Mouse (Mus musculus): ENCODE data around the gene Qsox1. TPM values are rescaled to one million over a fixed set of nuclear protein-coding genes. Genes with fewer than 3 reads are reported as not detected.

The Qsox1 gene
- total RNA-seq, 2 experiments from 2014 or later: 55.1 to 60.9 TPM

DNA sequence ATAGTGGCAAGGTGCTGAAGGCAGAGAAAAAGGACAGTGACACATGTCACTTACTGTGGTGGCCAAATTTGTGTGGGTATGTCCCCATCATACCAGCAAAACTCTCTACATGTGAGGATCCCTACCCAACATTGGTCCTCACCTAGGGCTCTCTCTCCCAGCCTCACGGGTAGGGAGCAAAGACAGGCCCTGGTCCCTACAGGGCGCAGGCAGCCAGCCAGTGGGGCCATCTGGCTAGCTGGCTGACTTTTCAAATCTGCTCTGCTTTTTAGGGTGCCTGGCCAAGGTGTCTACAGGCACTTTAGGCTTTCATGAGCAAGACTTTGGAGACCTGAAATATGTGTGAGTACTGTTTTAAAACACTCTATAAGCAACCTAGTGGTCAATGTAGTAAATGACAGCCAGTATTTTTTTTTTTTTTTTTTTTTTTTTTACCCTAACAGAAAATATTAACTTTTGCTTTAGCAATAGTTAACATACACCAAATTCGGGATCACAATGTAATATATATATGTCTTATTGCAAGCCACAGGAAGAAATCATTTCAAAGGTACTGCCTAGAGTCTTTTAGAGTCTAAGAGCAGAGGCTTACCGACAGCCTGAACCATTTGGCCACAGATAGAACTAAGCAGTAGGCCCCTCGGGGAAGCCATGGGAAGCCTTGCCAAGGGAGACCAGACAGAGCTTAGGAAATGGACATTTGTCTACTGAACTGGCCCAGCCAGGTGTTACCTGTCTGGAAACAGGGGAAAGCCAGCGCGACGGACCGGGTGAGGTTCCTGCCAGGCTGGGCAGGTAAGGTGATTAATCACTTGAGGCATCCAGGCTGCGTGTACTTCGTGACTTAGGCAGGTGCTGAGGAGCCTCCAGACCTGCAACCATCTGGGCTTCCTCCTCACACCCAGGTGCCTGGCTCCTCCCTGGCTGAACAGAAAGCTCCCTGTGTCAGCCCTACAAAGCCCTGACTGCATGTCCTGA lies 11.4 kb downstream of the Qsox1 start:
- DNase-seq: no peak

GRCm38 (mm10) chr1:155798000-155798399 lies 14.7 kb downstream of the Qsox1 start:
- no peak for DNase-seq

DNA sequence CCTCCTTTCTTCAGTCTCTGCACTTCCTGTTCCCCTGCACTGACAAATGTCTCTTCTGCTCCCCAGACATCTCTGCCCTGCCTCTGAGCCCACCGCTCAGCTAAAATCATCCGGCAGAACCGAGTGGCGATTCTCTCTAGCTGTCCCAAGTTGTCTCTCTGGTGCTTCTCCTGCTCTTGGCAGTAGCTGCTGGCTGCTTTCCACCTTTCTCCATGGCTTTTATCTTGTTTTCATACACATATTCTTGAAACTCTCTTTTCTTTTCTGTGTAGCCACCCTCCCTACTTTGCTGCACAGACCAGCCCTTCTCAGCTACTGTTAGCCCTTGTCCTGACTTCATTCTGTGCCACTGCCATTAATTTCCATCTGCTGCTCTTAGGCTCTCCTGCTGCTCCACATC lies 15.3 kb downstream of the Qsox1 start:
- DNase-seq: no peak

DNA sequence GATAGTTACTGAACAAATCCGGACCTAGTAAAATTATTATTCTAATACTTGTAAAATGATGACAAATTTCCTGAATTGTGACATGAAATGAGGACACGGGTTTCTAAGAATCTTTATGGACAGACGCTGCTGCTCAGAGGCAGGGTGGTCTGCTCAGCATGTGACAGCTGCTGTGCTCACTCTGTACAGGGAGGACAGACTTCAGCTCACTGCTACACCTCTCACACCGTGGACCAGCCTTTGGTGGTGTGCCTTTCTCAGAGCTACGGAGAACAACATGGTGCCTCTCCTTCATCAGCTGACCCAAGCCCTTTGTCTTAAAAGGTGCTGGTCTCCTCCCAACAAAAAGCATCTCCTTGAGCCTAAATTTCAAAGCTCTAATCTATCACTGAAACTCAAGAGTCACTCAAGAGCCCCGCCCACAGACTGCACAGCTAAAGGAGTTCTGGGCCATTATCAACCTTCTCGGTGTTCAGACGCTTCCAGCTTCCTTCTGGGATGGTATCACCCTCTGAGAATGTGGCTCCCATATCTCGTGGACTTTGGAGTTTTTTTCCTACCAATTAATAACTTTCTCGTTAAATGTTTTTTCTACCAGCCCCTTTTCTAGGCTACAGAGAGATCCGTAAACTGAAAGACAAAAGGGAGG lies 15.8 kb downstream of the Qsox1 start:
- no peak for DNase-seq

DNA sequence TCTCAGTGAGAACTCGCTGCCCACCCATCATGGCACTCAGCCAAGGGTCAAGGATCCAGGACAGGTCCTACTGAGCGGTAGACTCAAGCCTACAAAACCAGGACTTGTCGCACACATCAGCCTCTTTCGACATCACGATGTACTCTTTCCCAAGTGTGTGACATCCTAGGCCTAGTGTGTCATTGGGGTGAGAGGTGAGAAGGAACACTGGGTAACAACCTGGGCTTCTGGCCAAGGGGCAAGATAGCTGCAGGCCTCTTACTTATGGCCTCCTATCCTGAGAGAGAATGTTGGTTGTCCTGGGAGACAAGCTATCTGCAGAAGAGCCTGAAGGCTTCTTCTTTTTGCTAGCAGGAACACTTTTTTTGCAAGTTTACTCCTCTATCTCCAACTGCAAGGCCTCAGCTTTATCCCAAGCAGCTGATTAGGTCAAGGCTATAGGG lies 16.9 kb downstream of the Qsox1 start:
- peak; percentile 69 to 78 for DNase-seq

DNA sequence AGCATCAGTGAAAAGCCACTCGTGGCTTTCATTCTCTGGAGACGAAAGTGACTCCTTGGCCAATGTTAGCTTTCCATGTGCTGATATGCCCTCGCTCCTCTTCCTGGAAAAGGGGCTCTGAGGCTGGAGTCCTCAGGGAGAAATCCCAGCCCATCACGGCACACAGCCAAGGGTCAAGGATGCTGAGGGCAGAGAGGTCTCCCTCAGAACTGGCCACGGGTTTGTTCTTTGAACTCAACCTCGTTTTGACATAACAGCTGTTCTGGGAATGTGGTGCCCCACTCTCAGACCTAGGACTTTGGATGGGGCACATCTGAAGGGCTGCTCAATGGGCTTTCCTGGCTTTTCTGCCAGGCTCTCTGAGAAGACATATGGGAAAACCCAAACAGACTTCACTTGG lies 17.8 kb downstream of the Qsox1 start:
- peak in 1 of 2 experiments; percentile 26 for DNase-seq

GRCm38 (mm10) chr1:155791919-155792318 lies 20.8 kb downstream of the Qsox1 start:
- DNase-seq: no peak

DNA sequence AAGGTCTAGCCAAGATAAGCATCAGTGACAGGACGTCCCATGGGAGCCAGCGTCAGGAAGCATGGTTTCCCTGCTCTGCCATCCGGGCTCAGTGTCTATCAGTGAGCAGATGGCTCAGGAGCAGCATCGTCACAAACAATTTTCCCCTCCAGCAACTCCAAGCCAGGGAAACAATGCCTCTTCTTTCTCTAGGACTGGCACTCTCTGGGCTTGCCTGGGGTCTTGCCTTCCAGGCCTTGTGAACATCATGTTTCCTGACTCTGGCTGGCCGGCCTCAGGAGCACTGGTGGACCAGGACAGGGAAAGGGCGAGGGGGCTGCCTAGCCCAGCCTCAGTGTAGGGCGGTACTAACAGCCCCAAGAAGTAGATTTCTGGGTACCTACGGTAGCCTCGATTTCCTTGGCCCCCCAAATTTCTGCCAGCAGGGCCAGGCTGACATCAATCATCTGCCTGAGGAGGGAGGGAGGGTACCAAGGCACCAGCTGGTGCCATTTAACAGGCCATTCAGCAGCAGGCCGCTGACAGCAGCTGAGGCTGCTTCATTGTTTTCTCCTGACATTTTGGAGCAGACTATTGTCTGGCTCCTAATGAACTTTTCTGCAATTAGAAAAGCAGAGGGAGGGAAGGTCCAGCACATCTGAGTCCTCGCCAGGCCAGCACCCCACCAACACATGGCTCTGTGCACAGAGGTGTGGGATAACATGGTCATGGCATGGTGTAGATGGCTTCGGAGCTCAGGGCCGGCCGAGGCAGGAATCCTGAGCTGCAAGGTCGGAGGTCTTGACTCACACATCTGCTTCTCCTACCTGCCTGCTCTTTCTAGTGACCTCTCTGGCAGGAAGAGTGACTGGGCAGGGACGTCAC lies 22.3 kb downstream of the Qsox1 start:
- DNase-seq: no peak

GRCm38 (mm10) chr1:155785886-155786285 lies 26.8 kb downstream of the Qsox1 start:
- DNase-seq: peak; percentile 66 to 74

GRCm38 (mm10) chr1:155784343-155785205 lies 28.1 kb downstream of the Qsox1 start:
- DNase-seq: peak; percentile 61 to 71

- no peak for DNase-seq
Measured at GRCm38 (mm10) chr1:155782382-155782781, 30.3 kb downstream of the Qsox1 start.

GRCm38 (mm10) chr1:155777641-155778625 lies 34.8 kb downstream of the Qsox1 start:
- no peak for DNase-seq

DNA sequence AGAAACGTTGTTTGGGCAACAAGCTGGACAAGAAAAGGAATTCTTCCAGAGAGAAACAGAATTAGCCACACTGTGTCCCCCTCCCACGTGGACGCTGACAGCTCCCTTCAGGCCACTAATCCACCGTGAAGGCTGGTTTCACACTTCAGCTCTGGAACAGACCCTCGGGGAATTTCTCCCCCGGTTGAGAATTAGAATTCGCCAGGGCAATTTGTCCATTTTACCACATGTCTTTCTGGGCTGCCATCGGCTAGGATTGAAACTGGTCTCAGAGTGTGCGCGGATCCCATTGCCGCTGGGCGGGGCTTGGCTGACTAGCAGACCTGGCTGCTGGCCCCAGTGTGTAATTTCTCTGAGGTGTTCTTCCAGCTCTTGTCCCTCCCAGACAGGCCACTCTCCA lies 53.5 kb downstream of the Qsox1 start:
- peak in 1 of 2 experiments; percentile 22 for DNase-seq

DNA sequence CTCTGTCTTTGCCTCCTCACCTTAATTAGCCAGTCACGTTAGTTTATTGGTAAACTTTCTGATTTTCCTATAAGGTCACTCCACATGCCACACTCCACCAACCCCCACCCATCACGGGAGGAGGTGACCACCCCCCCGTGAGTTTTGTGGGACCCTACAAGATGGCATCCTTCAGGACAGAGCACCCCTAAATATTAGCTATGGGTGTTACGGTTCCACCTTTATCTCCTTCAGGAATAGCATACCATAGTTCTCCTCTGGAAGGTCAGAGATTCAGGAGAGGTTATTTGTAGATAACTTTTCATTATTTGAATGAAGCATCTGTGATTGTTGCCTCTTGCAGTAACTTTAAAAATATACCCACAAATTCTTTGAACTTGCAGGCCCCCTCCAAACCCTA lies 54.0 kb downstream of the Qsox1 start:
- no peak for DNase-seq

GRCm38 (mm10) chr1:155757621-155758020 lies 55.1 kb downstream of the Qsox1 start:
- DNase-seq: no peak

GRCm38 (mm10) chr1:155753411-155753810 lies 59.3 kb downstream of the Qsox1 start:
- no peak for DNase-seq

DNA sequence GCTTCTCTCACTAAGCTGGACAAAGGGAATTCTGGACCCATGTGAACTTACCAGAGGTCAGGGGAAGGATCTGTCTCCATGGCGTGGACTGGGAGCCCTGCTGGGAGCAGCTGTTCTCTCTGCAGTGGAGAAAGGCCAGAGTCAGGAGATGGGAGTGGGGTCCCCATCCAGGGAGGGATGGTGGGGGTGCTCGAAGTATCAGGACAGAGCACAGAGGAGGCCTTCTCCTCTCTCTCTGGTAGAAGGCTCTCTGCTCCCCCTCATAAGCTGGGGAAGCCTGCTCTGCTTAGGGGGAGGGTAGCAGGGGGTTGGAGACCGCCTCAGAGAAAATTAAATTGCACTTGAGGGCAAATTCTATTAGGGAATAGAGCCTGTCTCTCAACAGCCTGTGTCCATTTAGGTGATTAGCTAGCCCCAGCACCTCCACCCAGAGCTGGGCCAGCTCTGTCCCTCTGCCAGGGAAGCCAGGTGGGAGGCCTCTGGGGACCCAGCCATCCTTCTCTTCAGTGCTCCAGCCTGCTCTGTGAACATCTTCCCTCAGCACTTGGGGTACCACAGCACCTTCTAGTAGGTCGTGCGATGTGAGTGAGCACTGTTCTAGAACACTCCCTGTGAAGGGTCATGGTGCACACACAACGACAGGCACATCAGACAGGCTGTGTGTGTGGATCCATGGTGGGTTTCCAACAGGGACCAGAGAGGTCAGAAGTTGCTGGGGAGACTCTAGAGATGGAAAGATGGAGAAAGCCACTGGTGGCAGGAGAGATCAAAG lies 61.0 kb downstream of the Qsox1 start, which contains the start of gene Lhx4:
Lhx4 (minus strand) TSS at position 201 of the 772 bp plus-strand sequence.
- no peak for DNase-seq

- DNase-seq: no peak
Measured at GRCm38 (mm10) chr1:155750517-155751178, 62.0 kb downstream of the Qsox1 start.
